Mouse (Mus musculus) E14TG2a.4 (cell line): ENCODE results near the gene Hmx3.

Experiments used
- CTCF ChIP-seq: conservative IDR thresholded peaks from 2 replicates; pipeline ENCODE4 v1.5.1; 2014; ENCODE audit warnings: low read length
- POU5F1 ChIP-seq: IDR thresholded peaks from 2 replicates; pipeline ENCODE4 v1.6.1; 2014; ENCODE audit warnings: low read length, borderline replicate concordance

- no peak for TF ChIP-seq CTCF
- no peak for TF ChIP-seq POU5F1
Measured at GRCm38 (mm10) chr7:131542872-131543622, 380 bp downstream of the Hmx3 start.
